Mouse (Mus musculus) lung, postnatal 0 days (tissue): ENCODE results near the gene Trmt44. TPM values are rescaled to one million over a fixed set of nuclear protein-coding genes. Genes with fewer than 3 reads are reported as not detected.

ENCODE experiments used
- ATAC-seq: fragments of 200-750 bp; cut with Nextera tagmentation; 2 replicates; pipeline ENCODE4 v1.8.0; 2017; ENCODE audit warnings: moderate library complexity
- DNase-seq: peaks from one replicate; pipeline ENCODE4 v3.0.0-alpha.2; 2016; ENCODE audit warnings: low spot score
- H3K27ac ChIP-seq: fragments of 300-500 bp; sonication (generic); 2 replicates; pipeline ENCODE4 v1.5.1; 2014; ENCODE audit warnings: antibody characterized with exemption, mild to moderate bottlenecking, low read length, mixed read lengths
- H3K27me3 ChIP-seq: fragments of 300-500 bp; sonication (generic); replicated peaks from 2 replicates; pipeline ENCODE4 v1.6.1; 2014; ENCODE audit warnings: low read length, mixed read lengths; ENCODE audit not compliant: insufficient read depth
- H3K36me3 ChIP-seq: fragments of 300-500 bp; sonication (generic); 2 replicates; pipeline ENCODE4 v1.6.1; 2014; ENCODE audit warnings: low read length, mixed read lengths; ENCODE audit not compliant: insufficient read depth
- H3K4me1 ChIP-seq: fragments of 300-500 bp; sonication (generic); 2 replicates; pipeline ENCODE4 v1.6.1; 2014; ENCODE audit warnings: antibody characterized with exemption, low read depth, low read length, mixed read lengths; ENCODE audit not compliant: insufficient read depth
- H3K4me2 ChIP-seq: fragments of 300-500 bp; sonication (generic); replicated peaks from 2 replicates; pipeline ENCODE4 v1.6.1; 2014; ENCODE audit warnings: low read depth, mild to moderate bottlenecking, low read length, moderate library complexity, mixed read lengths
- H3K4me3 ChIP-seq: fragments of 300-500 bp; sonication (generic); 2 replicates; pipeline ENCODE4 v1.5.1; 2014; ENCODE audit warnings: low read depth, low read length
- H3K9ac ChIP-seq: fragments of 300-500 bp; sonication (generic); replicated peaks from 2 replicates; pipeline ENCODE4 v1.6.1; 2014; ENCODE audit warnings: low read depth, mild to moderate bottlenecking
- H3K9me3 ChIP-seq: fragments of 300-500 bp; sonication (generic); 2 replicates; pipeline ENCODE4 v1.6.1; 2016; ENCODE audit warnings: low read length, mixed read lengths
- CTCF ChIP-seq: IDR thresholded peaks from 2 replicates; pipeline ENCODE4 v1.5.1; 2016; ENCODE audit warnings: antibody characterized with exemption, mild to moderate bottlenecking
- EP300 ChIP-seq: IDR thresholded peaks from 2 replicates; pipeline ENCODE4 v1.6.1; 2016; ENCODE audit warnings: antibody characterized with exemption, mild to moderate bottlenecking, control low read depth
- WGBS: fragments of 180-500 bp; shearing (Covaris S2); extraction: QIAGEN DNeasy Blood & Tissue Kit; methylation state at CpG from one replicate; pipeline ENCODE4 v1.1.7; 2014; 5-methylcytosine and 5-hydroxymethylcytosine counted together
- polyA plus RNA-seq: library from polyadenylated mRNA; unstranded; fragments of >200 nt; fragmentation: Nextera tagmentation; extraction: Ambion mirVana; gene quantifications from 2 replicates; pipeline ENCODE4 v1.2.1, GENCODE M21; 2015

Gene Trmt44
- polyA plus RNA-seq, 1 experiment from 2014 or later, result 3.4 TPM

DNA sequence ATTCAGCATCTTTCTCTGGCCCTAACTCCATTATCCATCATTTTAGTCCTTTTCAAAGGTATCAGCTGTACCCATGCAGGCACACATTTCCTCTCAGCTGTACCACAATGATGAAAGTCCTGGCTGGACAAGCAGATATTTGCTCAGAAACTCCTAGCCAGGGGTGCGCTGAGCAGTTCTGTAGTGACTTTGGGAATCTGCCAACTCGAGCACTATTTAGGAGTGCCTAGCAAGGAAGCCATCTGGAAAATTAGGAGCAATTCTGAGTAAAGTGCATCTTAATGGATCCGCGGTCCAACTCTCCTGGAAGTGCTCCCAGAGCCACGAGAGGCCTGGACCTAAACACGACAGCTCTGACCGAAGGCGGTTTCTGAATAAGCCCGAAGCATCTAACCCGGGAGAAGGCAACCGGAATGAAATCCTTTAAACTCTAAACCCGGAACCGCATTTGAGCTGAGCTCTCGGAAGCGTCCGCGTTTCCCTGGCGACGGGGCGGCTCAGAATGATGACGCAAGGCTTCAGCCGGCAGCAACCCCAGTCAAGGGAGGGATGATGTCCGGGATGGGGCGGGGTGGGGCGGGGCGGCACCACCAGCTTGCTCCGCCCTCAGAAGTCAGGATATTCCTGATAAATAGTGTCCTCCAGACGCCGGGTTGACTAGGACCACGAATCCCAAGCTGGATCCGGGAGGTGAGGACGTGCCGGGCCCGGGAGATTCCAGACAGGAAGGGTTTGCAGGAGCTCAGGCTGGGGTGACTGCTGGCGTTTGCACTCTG, 7.8 kb upstream of the Trmt44 start, which contains the start of gene Acox3:
Gene Acox3 (plus strand): TSS at position 596 of the 776 bp plus-strand sequence.
- Histone ChIP-seq H3K4me1 (peaks cover 10% of the 10 kb centered on the region; the same call in 1 of the 2 replicates), H3K27me3 (no peaks in the 10 kb centered on the region), H3K27ac (peak within 1 kb of the TSS; percentile 88), H3K36me3 (no peaks in the 10 kb centered on the region), H3K9ac (peak within 1 kb of the TSS; percentile 50), H3K9me3 (no peaks in the 10 kb centered on the region), H3K4me3 (peak within 1 kb of the TSS; percentile 60), H3K4me2 (peak within 1 kb of the TSS; percentile 68)
- DNase-seq, result peak; percentile 98
- peak; percentile 96 for ATAC-seq
- WGBS, result under 1% methylated on average over 35 of the region's 35 CpGs
- TF ChIP-seq CTCF (no peak), EP300 (0 out of 2 replicates have a peak, but pooled peaks have one; percentile 27)

DNA sequence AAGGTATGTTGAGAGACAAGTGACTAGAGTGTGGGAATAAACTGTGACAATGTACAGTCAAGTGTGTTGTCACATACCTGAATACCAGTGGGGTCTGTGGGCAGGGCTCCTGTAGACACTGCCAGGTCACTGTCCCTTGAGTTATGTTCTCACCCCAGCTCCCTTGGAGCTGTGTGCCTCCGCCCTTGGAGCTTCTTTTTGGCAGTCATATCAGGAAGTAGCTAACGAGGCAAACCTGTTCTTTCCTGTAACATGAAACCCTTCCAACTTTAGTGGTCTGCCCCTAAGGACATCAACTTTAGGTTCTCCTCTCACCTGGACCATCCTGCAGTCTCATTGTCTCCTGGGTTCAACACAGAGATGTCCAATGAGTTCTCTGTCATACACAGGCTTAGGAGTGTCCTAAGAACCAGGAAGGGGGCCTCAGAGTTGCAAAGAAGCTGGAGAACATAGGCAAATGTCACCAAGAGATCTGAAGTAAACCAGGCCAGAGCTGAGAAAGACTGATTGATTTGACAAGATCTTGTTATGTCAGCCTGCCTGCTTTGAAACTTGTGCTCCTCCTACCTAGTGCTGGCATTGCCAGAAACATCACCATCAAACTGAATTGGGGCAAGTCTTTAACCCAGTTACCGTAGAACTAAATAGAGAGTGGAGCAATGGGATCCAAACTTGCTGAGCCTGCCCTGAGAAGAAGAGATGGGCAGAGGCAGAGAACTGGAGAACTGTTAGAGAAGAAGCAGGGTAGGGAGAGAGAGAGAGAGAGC, 5.5 kb upstream of the Trmt44 start:
- DNase-seq (no peak), ATAC-seq (no peak)
- H3K4me1 ChIP-seq, result peaks cover 10% of the 10 kb centered on the region; the same call in 1 of the 2 replicates
- no peaks in the 10 kb centered on the region for H3K27me3 ChIP-seq
- no peaks in the 10 kb centered on the region for H3K36me3 ChIP-seq
- 41% methylated on average over 3 of the region's 3 CpGs for WGBS
- H3K27ac ChIP-seq, result no peak overlapping the region
- H3K4me3 ChIP-seq, result no peak overlapping the region
- H3K4me2 ChIP-seq, result no peak overlapping the region
- TF ChIP-seq CTCF (no peak), EP300 (no peak)
- no peak overlapping the region for H3K9ac ChIP-seq
- H3K9me3 ChIP-seq, result no peaks in the 10 kb centered on the region

DNA sequence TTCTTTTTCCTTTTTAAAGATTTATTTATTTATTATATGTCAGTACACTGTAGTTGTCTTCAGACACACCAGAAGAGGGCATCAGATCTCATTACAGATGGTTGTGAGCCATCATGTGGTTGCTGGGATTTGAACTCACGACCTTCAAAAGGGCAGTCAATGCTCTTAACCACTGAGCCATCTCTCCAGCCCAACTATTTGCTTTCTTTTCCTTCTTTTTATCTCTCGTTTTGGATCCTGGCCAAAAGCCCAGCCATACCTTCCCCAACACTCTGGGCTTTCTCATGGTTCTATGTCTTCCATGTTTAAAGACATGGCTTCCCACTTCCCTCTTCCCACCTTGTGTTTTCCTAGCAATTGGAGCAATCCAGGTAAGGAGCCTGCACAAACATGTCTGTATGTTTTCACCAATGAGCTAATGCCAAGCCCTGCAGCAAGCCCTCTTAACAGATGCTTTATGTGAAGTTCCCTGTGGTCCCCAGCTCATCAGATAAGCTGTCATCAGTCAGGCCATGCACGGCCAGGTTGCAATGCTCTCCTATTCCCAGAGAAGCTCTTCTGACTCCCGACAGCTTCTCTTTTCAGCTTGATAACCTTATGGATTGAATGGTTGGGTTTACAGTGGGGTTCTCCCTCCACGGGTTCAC, 4.5 kb upstream of the Trmt44 start:
- no peak overlapping the region for H3K9ac ChIP-seq
- H3K9me3 ChIP-seq, result no peaks in the 10 kb centered on the region
- no peak for TF ChIP-seq EP300
- no peak for TF ChIP-seq CTCF
- 27% methylated on average over 5 of the region's 5 CpGs for WGBS
- H3K27me3 ChIP-seq, result no peaks in the 10 kb centered on the region
- no peak overlapping the region for H3K4me2 ChIP-seq
- DNase-seq (no peak), ATAC-seq (no peak)
- no peaks in the 10 kb centered on the region for H3K36me3 ChIP-seq
- H3K27ac ChIP-seq, result no peak overlapping the region
- peaks cover 12% of the 10 kb centered on the region; the same call in 1 of the 2 replicates for H3K4me1 ChIP-seq
- no peak overlapping the region for H3K4me3 ChIP-seq

DNA sequence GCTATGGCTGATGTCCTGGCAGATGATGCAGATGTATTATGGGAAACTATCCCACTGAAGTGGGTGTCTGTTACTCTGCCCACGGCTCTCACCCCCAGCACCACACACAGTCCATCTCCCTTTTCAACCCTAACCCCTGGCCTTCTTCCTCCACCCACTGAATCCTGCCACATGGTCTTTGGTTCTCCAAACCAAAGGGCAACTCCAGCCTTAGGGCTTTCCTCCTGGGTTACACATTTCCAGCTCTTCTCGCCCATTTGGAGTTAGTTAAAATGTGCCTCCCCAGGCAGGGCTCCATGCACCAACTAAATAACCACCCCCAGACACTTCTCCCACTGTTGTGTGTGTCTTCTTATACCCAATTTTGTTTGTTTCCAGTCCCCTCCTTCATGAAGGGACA, 3.5 kb upstream of the Trmt44 start:
- H3K9me3 ChIP-seq, result no peaks in the 10 kb centered on the region
- no peaks in the 10 kb centered on the region for H3K27me3 ChIP-seq
- H3K27ac ChIP-seq, result no peak overlapping the region
- TF ChIP-seq EP300, result no peak
- TF ChIP-seq CTCF, result no peak
- no peak overlapping the region for H3K4me3 ChIP-seq
- no peaks in the 10 kb centered on the region for H3K36me3 ChIP-seq
- H3K4me2 ChIP-seq, result no peak overlapping the region
- ATAC-seq (no peak), DNase-seq (no peak)
- 68% methylated on average over 2 of the region's 2 CpGs for WGBS
- H3K4me1 ChIP-seq, result peaks cover 15% of the 10 kb centered on the region; the same call in 1 of the 2 replicates
- H3K9ac ChIP-seq, result no peak overlapping the region

DNA sequence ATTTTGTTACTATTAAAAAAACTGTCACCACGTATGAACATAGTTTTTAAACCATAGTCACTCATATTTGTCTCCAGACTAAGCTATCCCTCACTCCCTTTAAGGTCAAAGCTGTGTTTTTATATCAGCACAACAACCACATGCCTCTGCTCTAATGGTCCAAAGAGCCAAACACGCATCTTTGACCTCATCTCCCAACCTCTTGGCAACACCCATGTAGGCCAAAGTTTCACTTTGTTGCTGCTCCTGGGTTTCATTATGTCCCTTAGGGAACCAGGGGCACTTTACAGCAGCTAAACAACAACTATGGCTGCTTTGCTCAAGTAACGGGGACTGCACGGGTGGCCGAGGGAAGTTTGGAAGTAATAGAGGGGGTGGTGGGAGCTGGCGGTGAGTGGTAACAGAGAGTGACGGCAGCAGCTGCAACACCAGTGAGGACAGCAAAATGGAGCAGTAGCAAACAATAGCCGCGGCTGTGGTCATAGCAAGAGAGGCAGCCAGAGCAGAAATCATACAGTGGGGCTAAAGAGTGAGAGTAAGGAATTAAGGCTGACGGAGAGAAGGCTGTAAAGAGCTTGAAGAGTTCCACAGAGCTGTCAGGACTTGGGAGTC, 1.6 kb upstream of the Trmt44 start:
- no peak overlapping the region for H3K27ac ChIP-seq
- 91% methylated on average over 10 of the region's 10 CpGs for WGBS
- no peak for ATAC-seq

More for the DNA sequence above, 1.6 kb upstream of the Trmt44 start:
- DNase-seq, result no peak
- Histone ChIP-seq H3K4me1 (peaks cover 10% of the 10 kb centered on the region; the same call in 1 of the 2 replicates), H3K36me3 (peaks cover 7% of the 10 kb centered on the region; the same call in 1 of the 2 replicates), H3K9ac (no peak overlapping the region), H3K27me3 (no peaks in the 10 kb centered on the region), H3K9me3 (no peaks in the 10 kb centered on the region), H3K4me2 (no peak overlapping the region), H3K4me3 (no peak overlapping the region)
- no peak for TF ChIP-seq CTCF
- TF ChIP-seq EP300, result no peak
